Mouse (Mus musculus): ENCODE measurements around the gene Mia3.
"Not testable (repeated sequence)": the region's sequence is repeated elsewhere in the genome, so short reads cannot be mapped to it uniquely, and the experiment has no call there.

GRCm38 (mm10) chr1:183309601-183310000, 59.8 kb downstream of the Mia3 start:
- TF ChIP-seq POLR2A (IDR thresholded peaks at IDR 0.05; ENCODE audit: borderline replicate concordance, control insufficient read depth, low read depth, low read length); CTCF (IDR thresholded peaks at IDR 0.05; ENCODE audit: control insufficient read depth, insufficient read depth, low read length): not testable (repeated sequence)

Measured in bone marrow, adult 2 months (tissue).